Mouse (Mus musculus): Measurements from ENCODE around the gene Kat8. TPM values are rescaled to one million over a fixed set of nuclear protein-coding genes. Genes with fewer than 3 reads are reported as not detected.
A peak's percentile ranks its signal among the peaks of the same experiment; 100 is the strongest.

Kat8 gene
- polyA plus RNA-seq, 1 experiment from 2014 or later: 49.7 TPM

GRCm38 (mm10) chr7:127903971-127904796 lies 8.1 kb upstream of the Kat8 start, which contains the start of gene Bckdk:
TSS of gene Bckdk (plus strand) at chr7:127904082.
- WGBS: 9% methylated on average over 38 of the region's 38 CpGs
- peak; percentile 85 for DNase-seq (ENCODE audit: low spot score)
- peak within 1 kb of the TSS; percentile 51 for H3K27ac ChIP-seq (ENCODE audit: low read depth, low read length)

GRCm38 (mm10) chr7:127907939-127908338 lies 4.4 kb upstream of the Kat8 start:
- no peak overlapping the region for H3K9ac ChIP-seq (ENCODE audit: low read depth, low read length)
- ATAC-seq (ENCODE audit: low FRiP score): no peak
- 0 out of 2 replicates have a peak, but pooled peaks cover 4% of the 10 kb centered on the region for H3K36me3 ChIP-seq (ENCODE audit: control insufficient read depth, insufficient read depth, low read length)
- 91% methylated on average over 12 of the region's 12 CpGs for WGBS
- peaks cover 7% of the 10 kb centered on the region for H3K4me1 ChIP-seq (replicated peaks; ENCODE audit: control insufficient read depth, insufficient read depth, low read length)
- no peaks in the 10 kb centered on the region for H3K27me3 ChIP-seq (ENCODE audit: control insufficient read depth, insufficient read depth, low read length)
- no peak overlapping the region for H3K4me2 ChIP-seq (replicated peaks; ENCODE audit: low read depth, low read length)
- no peak overlapping the region for H3K27ac ChIP-seq (ENCODE audit: low read depth, low read length)
- no peak for DNase-seq (ENCODE audit: low spot score)
- no peak overlapping the region for H3K4me3 ChIP-seq (ENCODE audit: low read depth, low read length)
- no peaks in the 10 kb centered on the region for H3K9me3 ChIP-seq (ENCODE audit: control insufficient read depth, low read length)

More at GRCm38 (mm10) chr7:127903971-127904796, 8.1 kb upstream of the Kat8 start, which contains the start of gene Bckdk:
- Histone ChIP-seq H3K9me3 (ENCODE audit: control insufficient read depth, low read length) (no peaks in the 10 kb centered on the region), H3K4me2 (replicated peaks; ENCODE audit: low read depth, low read length) (peak within 1 kb of the TSS; percentile 64), H3K36me3 (ENCODE audit: control insufficient read depth, insufficient read depth, low read length) (0 out of 2 replicates have a peak, but pooled peaks cover 4% of the 10 kb centered on the region), H3K27me3 (ENCODE audit: control insufficient read depth, insufficient read depth, low read length) (no peaks in the 10 kb centered on the region), H3K4me1 (replicated peaks; ENCODE audit: control insufficient read depth, insufficient read depth, low read length) (peaks cover 7% of the 10 kb centered on the region), H3K4me3 (ENCODE audit: low read depth, low read length) (peak within 1 kb of the TSS; percentile 73), H3K9ac (ENCODE audit: low read depth, low read length) (peak within 1 kb of the TSS; percentile 75)
- ATAC-seq (ENCODE audit: low FRiP score): peak; percentile 88

GRCm38 (mm10) chr7:127908656-127909055 lies 3.7 kb upstream of the Kat8 start:
- ATAC-seq (ENCODE audit: low FRiP score) (no peak), DNase-seq (ENCODE audit: low spot score) (no peak)
- no peak overlapping the region for H3K4me2 ChIP-seq (replicated peaks; ENCODE audit: low read depth, low read length)
- no peak overlapping the region for H3K4me3 ChIP-seq (ENCODE audit: low read depth, low read length)
- no peak overlapping the region for H3K9ac ChIP-seq (ENCODE audit: low read depth, low read length)
- H3K36me3 ChIP-seq (ENCODE audit: control insufficient read depth, insufficient read depth, low read length): 0 out of 2 replicates have a peak, but pooled peaks cover 4% of the 10 kb centered on the region
- peaks cover 7% of the 10 kb centered on the region for H3K4me1 ChIP-seq (replicated peaks; ENCODE audit: control insufficient read depth, insufficient read depth, low read length)
- 94% methylated on average over 4 of the region's 4 CpGs for WGBS
- H3K27me3 ChIP-seq (ENCODE audit: control insufficient read depth, insufficient read depth, low read length): no peaks in the 10 kb centered on the region
- H3K27ac ChIP-seq (ENCODE audit: low read depth, low read length): no peak overlapping the region
- H3K9me3 ChIP-seq (ENCODE audit: control insufficient read depth, low read length): no peaks in the 10 kb centered on the region

- Histone ChIP-seq H3K9me3 (ENCODE audit: control insufficient read depth, low read length) (no peaks in the 10 kb centered on the region), H3K4me3 (ENCODE audit: low read depth, low read length) (peak overlapping the region; percentile 97), H3K27ac (ENCODE audit: low read depth, low read length) (no peak overlapping the region), H3K27me3 (ENCODE audit: control insufficient read depth, insufficient read depth, low read length) (no peaks in the 10 kb centered on the region), H3K4me1 (replicated peaks; ENCODE audit: control insufficient read depth, insufficient read depth, low read length) (no peaks in the 10 kb centered on the region), H3K9ac (ENCODE audit: low read depth, low read length) (peak overlapping the region; percentile 85), H3K36me3 (ENCODE audit: control insufficient read depth, insufficient read depth, low read length) (0 out of 2 replicates have a peak, but pooled peaks cover 2% of the 10 kb centered on the region), H3K4me2 (replicated peaks; ENCODE audit: low read depth, low read length) (peak overlapping the region; percentile 70)
- DNase-seq (ENCODE audit: low spot score) (no peak), ATAC-seq (ENCODE audit: low FRiP score) (no peak)
- 30% methylated on average over 4 of the region's 4 CpGs for WGBS
These were observed 622 bp downstream of the Kat8 start for GRCm38 (mm10) chr7:127912938-127913337.

GRCm38 (mm10) chr7:127915293-127915692 lies 3.0 kb downstream of the Kat8 start:
- DNase-seq (ENCODE audit: low spot score) (no peak), ATAC-seq (ENCODE audit: low FRiP score) (no peak)
- Histone ChIP-seq H3K27ac (ENCODE audit: low read depth, low read length) (no peak overlapping the region), H3K9me3 (ENCODE audit: control insufficient read depth, low read length) (no peaks in the 10 kb centered on the region), H3K27me3 (ENCODE audit: control insufficient read depth, insufficient read depth, low read length) (no peaks in the 10 kb centered on the region), H3K4me2 (replicated peaks; ENCODE audit: low read depth, low read length) (no peak overlapping the region), H3K36me3 (ENCODE audit: control insufficient read depth, insufficient read depth, low read length) (no peaks in the 10 kb centered on the region), H3K4me3 (ENCODE audit: low read depth, low read length) (no peak overlapping the region), H3K4me1 (replicated peaks; ENCODE audit: control insufficient read depth, insufficient read depth, low read length) (no peaks in the 10 kb centered on the region), H3K9ac (ENCODE audit: low read depth, low read length) (no peak overlapping the region)
- WGBS: 95% methylated on average over 12 of the region's 12 CpGs

GRCm38 (mm10) chr7:127918203-127918602 lies 5.9 kb downstream of the Kat8 start:
- Histone ChIP-seq H3K4me2 (replicated peaks; ENCODE audit: low read depth, low read length) (no peak overlapping the region), H3K27me3 (ENCODE audit: control insufficient read depth, insufficient read depth, low read length) (no peaks in the 10 kb centered on the region), H3K27ac (ENCODE audit: low read depth, low read length) (no peak overlapping the region), H3K36me3 (ENCODE audit: control insufficient read depth, insufficient read depth, low read length) (no peaks in the 10 kb centered on the region), H3K4me3 (ENCODE audit: low read depth, low read length) (no peak overlapping the region), H3K9me3 (ENCODE audit: control insufficient read depth, low read length) (no peaks in the 10 kb centered on the region), H3K9ac (ENCODE audit: low read depth, low read length) (no peak overlapping the region), H3K4me1 (replicated peaks; ENCODE audit: control insufficient read depth, insufficient read depth, low read length) (no peaks in the 10 kb centered on the region)
- DNase-seq (ENCODE audit: low spot score) (peak; percentile 49), ATAC-seq (ENCODE audit: low FRiP score) (no peak)
- 53% methylated on average over 3 of the region's 3 CpGs for WGBS

- Histone ChIP-seq H3K4me3 (ENCODE audit: low read depth, low read length) (no peak overlapping the region), H3K9ac (ENCODE audit: low read depth, low read length) (no peak overlapping the region), H3K27me3 (ENCODE audit: control insufficient read depth, insufficient read depth, low read length) (no peaks in the 10 kb centered on the region), H3K27ac (ENCODE audit: low read depth, low read length) (no peak overlapping the region), H3K4me1 (replicated peaks; ENCODE audit: control insufficient read depth, insufficient read depth, low read length) (no peaks in the 10 kb centered on the region), H3K4me2 (replicated peaks; ENCODE audit: low read depth, low read length) (no peak overlapping the region), H3K36me3 (ENCODE audit: control insufficient read depth, insufficient read depth, low read length) (no peaks in the 10 kb centered on the region), H3K9me3 (ENCODE audit: control insufficient read depth, low read length) (no peaks in the 10 kb centered on the region)
- ATAC-seq (ENCODE audit: low FRiP score) (no peak), DNase-seq (ENCODE audit: low spot score) (peak; percentile 39)
- 80% methylated on average over 7 of the region's 7 CpGs for WGBS
These were observed 7.0 kb downstream of the Kat8 start for GRCm38 (mm10) chr7:127919290-127919689.

- no peak overlapping the region for H3K4me2 ChIP-seq (replicated peaks; ENCODE audit: low read depth, low read length)
- H3K9me3 ChIP-seq (ENCODE audit: control insufficient read depth, low read length): no peaks in the 10 kb centered on the region
- no peak overlapping the region for H3K27ac ChIP-seq (ENCODE audit: low read depth, low read length)
- no peaks in the 10 kb centered on the region for H3K36me3 ChIP-seq (ENCODE audit: control insufficient read depth, insufficient read depth, low read length)
- H3K27me3 ChIP-seq (ENCODE audit: control insufficient read depth, insufficient read depth, low read length): no peaks in the 10 kb centered on the region
- ATAC-seq (ENCODE audit: low FRiP score): no peak
- no peak overlapping the region for H3K4me3 ChIP-seq (ENCODE audit: low read depth, low read length)
- peak; percentile 27 for DNase-seq (ENCODE audit: low spot score)
- no peaks in the 10 kb centered on the region for H3K4me1 ChIP-seq (replicated peaks; ENCODE audit: control insufficient read depth, insufficient read depth, low read length)
- WGBS: 58% methylated on average over 7 of the region's 8 CpGs
- H3K9ac ChIP-seq (ENCODE audit: low read depth, low read length): no peak overlapping the region
These were observed 9.2 kb downstream of the Kat8 start for GRCm38 (mm10) chr7:127921516-127921915.

All from hindbrain, embryonic 11.5 days (tissue).